Mouse (Mus musculus) heart, embryonic 14.5 days (tissue): ENCODE results near the gene Ralgapa2. TPM values are rescaled to one million over a fixed set of nuclear protein-coding genes. Genes with fewer than 3 reads are reported as not detected.

Experiments used
- ATAC-seq: fragments of 200-750 bp; cut with Nextera tagmentation; 2 replicates; pipeline ENCODE4 v1.8.0; 2017; ENCODE audit warnings: low read depth, moderate TSS enrichment; ENCODE audit not compliant: insufficient number of reproducible peaks, insufficient read depth, low FRiP score
- H3K27ac ChIP-seq, 2 experiments: fragments of 200-500 bp in 1 of 2; fragments of 300-500 bp in 1 of 2; sonication (generic) in 1 of 2; replicated peaks in 1 of 2; 2 replicates each; pipeline ENCODE4 v1.5.1; 2012 to 2014; ENCODE audit warnings: low read depth in 2 of 2, low read length in 2 of 2, control low read depth in 1 of 2, mild to moderate bottlenecking in 1 of 2, mixed read lengths in 1 of 2; ENCODE audit not compliant: control insufficient read depth in 1 of 2, insufficient read depth in 1 of 2
- H3K27me3 ChIP-seq: fragments of 300-500 bp; sonication (generic); 2 replicates; pipeline ENCODE4 v1.6.1; 2014; ENCODE audit warnings: mild to moderate bottlenecking, low read length, control low read depth; ENCODE audit not compliant: control insufficient read depth, insufficient read depth
- H3K36me3 ChIP-seq: fragments of 300-500 bp; sonication (generic); 2 replicates; pipeline ENCODE4 v1.6.1; 2014; ENCODE audit warnings: mild to moderate bottlenecking, control low read depth, low read length, mixed read lengths; ENCODE audit not compliant: control insufficient read depth, insufficient read depth
- H3K4me1 ChIP-seq, 2 experiments: fragments of 200-500 bp in 1 of 2; fragments of 300-500 bp in 1 of 2; sonication (generic) in 1 of 2; 2 replicates each; pipeline ENCODE4 v1.6.1; 2012 to 2014; ENCODE audit warnings: low read length in 2 of 2, control low read depth in 1 of 2, mixed read lengths in 1 of 2; ENCODE audit not compliant: control insufficient read depth in 2 of 2, insufficient read depth in 2 of 2
- H3K4me2 ChIP-seq: fragments of 300-500 bp; sonication (generic); 2 replicates; pipeline ENCODE4 v1.6.1; 2014; ENCODE audit warnings: mild to moderate bottlenecking, low read length
- H3K4me3 ChIP-seq, 2 experiments: fragments of 200-500 bp in 1 of 2; fragments of 300-500 bp in 1 of 2; sonication (generic) in 1 of 2; 2 replicates each; pipeline ENCODE4 v1.5.1; 2012 to 2014; ENCODE audit warnings: low read length in 2 of 2, mild to moderate bottlenecking in 2 of 2, control low read depth in 1 of 2, low read depth in 1 of 2, moderate library complexity in 1 of 2; ENCODE audit not compliant: control insufficient read depth in 1 of 2, insufficient read depth in 1 of 2
- H3K9ac ChIP-seq: fragments of 300-500 bp; sonication (generic); 2 replicates; pipeline ENCODE4 v1.6.1; 2014; ENCODE audit warnings: mild to moderate bottlenecking, low read length
- H3K9me3 ChIP-seq: fragments of 300-500 bp; sonication (generic); 2 replicates; pipeline ENCODE4 v1.6.1; 2016; ENCODE audit warnings: low read length, control low read depth; ENCODE audit not compliant: control insufficient read depth
- WGBS: fragments of 180-500 bp; shearing (Covaris S2); extraction: QIAGEN DNeasy Blood & Tissue Kit; methylation state at CpG from one replicate; pipeline ENCODE4 v1.1.7; 2014; 5-methylcytosine and 5-hydroxymethylcytosine counted together
- polyA plus RNA-seq: library from polyadenylated mRNA; unstranded; fragments of >200 nt; fragmentation: Nextera tagmentation; extraction: Ambion mirVana; gene quantifications from 2 replicates; pipeline ENCODE4 v1.2.1, GENCODE M21; 2014

The Ralgapa2 gene
- polyA plus RNA-seq, 1 experiment from 2014 or later = 11.0 TPM

DNA sequence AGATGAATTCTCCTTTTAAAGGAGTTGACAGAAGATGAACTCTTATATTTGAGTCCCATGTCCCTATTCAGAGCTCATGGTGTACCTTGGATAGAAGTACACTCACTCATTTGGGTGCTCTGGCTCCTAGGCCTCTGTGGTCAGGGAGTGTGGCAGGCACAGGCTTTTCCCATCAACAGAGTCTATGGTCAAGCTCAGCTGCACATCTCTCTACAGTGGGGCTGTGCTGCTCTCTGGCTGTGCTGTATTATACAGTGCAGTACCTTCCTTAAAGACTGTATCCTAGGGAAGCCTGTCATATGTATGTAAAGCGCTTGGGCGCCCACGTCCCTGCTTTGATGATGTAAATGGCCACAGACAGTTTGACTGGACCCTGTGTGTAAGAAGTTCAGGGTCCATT lies 254.5 kb downstream of the Ralgapa2 start:
- Histone ChIP-seq H3K36me3 (no peaks in the 10 kb centered on the region), H3K27me3 (no peaks in the 10 kb centered on the region), H3K4me3 (no peak overlapping the region), H3K4me1 (peaks cover 10 to 22% of the 10 kb centered on the region in 2 experiments), H3K4me2 (no peak overlapping the region), H3K27ac (no peak overlapping the region), H3K9ac (no peak overlapping the region), H3K9me3 (no peaks in the 10 kb centered on the region)
- no peak for ATAC-seq
- 83% methylated on average over 3 of the region's 3 CpGs for WGBS

DNA sequence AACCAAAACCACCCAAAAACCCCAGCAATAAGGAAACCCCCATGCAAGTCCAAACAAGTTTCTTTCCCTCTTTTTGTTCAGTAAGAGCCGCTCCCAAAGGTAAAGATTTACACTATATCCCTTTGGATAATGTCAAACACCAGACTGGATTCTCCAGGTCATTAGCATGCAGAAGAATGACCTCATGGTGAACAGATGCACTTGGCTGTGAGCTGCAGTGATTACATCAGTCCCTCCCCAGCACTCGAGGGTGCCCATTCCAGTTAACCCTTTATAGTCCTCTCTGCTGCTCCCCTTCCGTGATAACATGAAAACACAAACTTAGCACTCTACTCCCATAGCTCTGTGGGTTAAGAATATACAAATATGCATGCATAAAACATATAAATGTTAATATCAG lies 255.1 kb downstream of the Ralgapa2 start:
- no peak overlapping the region for H3K4me3 ChIP-seq
- no peaks in the 10 kb centered on the region for H3K9me3 ChIP-seq
- peaks cover 6 to 22% of the 10 kb centered on the region in 2 experiments for H3K4me1 ChIP-seq
- 33% methylated on average over 3 of the region's 3 CpGs for WGBS
- H3K4me2 ChIP-seq = no peak overlapping the region
- no peak overlapping the region for H3K9ac ChIP-seq
- no peaks in the 10 kb centered on the region for H3K27me3 ChIP-seq
- no peaks in the 10 kb centered on the region for H3K36me3 ChIP-seq
- no peak overlapping the region for H3K27ac ChIP-seq
- ATAC-seq = no peak

DNA sequence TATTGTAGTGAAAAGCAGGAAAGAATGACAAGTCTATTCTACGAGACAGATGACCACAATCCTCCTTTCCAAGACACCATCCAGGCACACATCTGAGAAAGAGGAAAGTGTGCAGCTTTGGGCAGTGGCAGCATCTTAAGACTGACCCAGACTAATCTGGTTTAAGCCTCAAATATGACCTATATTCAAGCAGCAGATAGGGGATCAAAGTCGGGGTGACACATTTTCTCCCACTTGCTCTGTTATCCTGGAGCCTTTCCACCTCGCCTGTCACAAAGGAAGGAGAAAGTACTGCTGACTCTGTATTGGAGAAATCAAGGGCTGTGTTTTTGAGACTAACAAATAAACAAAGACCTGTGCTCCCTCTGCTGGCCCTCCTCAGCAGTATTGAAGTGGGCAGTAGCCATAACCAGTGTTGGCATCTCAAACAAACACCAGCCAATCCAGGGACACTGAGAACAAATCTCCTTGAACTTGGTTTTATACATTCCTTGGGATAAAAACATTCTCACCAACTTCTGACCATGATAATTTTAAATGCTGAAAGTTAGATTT lies 255.7 kb downstream of the Ralgapa2 start:
- no peaks in the 10 kb centered on the region for H3K36me3 ChIP-seq
- no peaks in the 10 kb centered on the region for H3K27me3 ChIP-seq
- H3K4me2 ChIP-seq = no peak overlapping the region
- 66% methylated on average over 3 of the region's 3 CpGs for WGBS
- peaks cover 6 to 22% of the 10 kb centered on the region in 2 experiments for H3K4me1 ChIP-seq
- H3K9me3 ChIP-seq = no peaks in the 10 kb centered on the region
- H3K4me3 ChIP-seq = no peak overlapping the region
- no peak overlapping the region for H3K9ac ChIP-seq
- H3K27ac ChIP-seq = no peak overlapping the region
- ATAC-seq = no peak

DNA sequence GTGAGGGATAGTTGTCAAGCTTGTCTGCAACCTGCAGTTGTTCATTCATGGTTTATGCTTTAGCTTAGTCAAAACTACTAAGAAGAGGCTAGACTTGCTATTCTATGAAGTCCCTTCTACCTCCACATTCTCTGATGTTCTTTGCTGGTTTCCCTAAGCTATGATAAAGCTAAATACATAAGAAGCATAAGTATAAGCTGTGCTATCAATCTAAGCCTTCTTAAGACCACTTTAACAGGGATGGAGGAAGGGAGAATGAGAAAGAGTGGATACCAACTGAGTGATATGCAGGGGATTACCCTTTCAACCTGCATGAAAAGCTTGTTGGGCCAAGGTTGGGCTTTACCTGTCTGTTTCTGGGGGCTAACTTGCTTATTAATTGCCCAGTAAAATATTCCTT lies 256.5 kb downstream of the Ralgapa2 start:
- no peaks in the 10 kb centered on the region for H3K27me3 ChIP-seq
- H3K4me2 ChIP-seq = no peak overlapping the region
- H3K4me1 ChIP-seq = peaks cover 6 to 22% of the 10 kb centered on the region in 2 experiments
- no peak for ATAC-seq
- H3K27ac ChIP-seq = no peak overlapping the region
- no peak overlapping the region for H3K4me3 ChIP-seq
- H3K9me3 ChIP-seq = no peaks in the 10 kb centered on the region
- H3K9ac ChIP-seq = no peak overlapping the region
- no peaks in the 10 kb centered on the region for H3K36me3 ChIP-seq

DNA sequence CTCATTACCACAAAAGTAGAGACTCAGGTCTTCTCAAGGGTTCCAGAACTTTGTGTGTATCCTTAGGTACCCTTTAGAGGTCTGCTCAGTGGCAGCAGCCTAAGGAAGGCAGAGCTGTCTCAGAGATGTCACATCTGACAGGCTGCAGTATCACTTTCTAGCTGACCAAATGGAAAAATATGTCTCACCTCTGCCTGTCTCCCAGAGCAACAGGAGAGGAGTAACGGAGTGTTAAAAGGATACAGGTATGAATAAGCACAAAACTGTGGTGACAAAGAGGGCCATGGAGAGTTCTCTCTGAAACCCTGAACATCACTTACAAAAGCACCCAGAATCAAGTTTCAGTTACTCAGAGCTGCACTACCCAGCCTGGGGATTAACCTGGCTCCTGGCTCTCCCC lies 257.8 kb downstream of the Ralgapa2 start:
- H3K27ac ChIP-seq = no peak overlapping the region
- no peak overlapping the region for H3K9ac ChIP-seq
- no peaks in the 10 kb centered on the region for H3K36me3 ChIP-seq
- 77% methylated on average over 1 of the region's 1 CpGs for WGBS
- peaks cover 5 to 17% of the 10 kb centered on the region in 2 experiments for H3K4me1 ChIP-seq
- no peak overlapping the region for H3K4me3 ChIP-seq
- no peaks in the 10 kb centered on the region for H3K27me3 ChIP-seq
- no peak for ATAC-seq
- no peaks in the 10 kb centered on the region for H3K9me3 ChIP-seq
- no peak overlapping the region for H3K4me2 ChIP-seq

DNA sequence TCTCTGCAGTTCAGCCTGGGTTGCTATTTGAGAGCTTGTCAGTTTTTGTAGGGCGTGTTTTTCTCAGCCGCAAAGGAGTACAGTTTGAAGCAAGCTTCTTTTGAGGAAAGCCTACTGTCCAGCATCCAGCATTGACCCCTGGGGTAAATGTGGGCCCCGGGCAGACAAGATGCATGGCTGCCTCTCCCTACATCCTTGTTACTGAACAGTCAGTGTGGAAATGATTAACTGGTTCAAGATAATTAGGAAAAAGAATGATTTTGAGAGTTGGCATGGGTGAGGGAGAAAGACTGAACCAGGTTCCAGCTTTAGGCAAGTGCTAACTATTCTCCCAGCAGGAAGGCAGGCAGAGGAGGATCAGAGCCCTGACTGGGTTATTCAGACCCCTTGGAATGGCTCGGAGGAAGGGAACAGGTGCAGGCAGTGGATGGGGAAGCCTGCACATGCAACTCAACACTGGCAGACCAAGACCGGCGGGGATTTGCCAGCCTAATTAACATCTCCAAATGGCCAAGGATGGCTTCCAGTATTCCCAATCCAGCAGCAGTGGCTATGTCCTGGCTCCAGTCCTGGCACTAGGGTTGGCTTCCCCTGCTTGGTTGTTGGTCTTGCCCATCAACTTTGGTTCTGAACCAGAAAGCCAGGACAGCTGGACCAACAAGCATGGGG lies 261.8 kb downstream of the Ralgapa2 start:
- H3K4me2 ChIP-seq = no peak overlapping the region
- no peaks in the 10 kb centered on the region for H3K9me3 ChIP-seq
- 82% methylated on average over 6 of the region's 6 CpGs for WGBS
- H3K27ac ChIP-seq = no peak overlapping the region
- H3K36me3 ChIP-seq = peaks cover 8% of the 10 kb centered on the region; the same call in 1 of the 2 replicates
- H3K4me3 ChIP-seq = no peak overlapping the region
- H3K9ac ChIP-seq = no peak overlapping the region
- ATAC-seq = no peak
- no peaks in the 10 kb centered on the region for H3K27me3 ChIP-seq
- peaks cover 4 to 16% of the 10 kb centered on the region in 2 experiments; a peak in 2 of 4 replicates for H3K4me1 ChIP-seq

DNA sequence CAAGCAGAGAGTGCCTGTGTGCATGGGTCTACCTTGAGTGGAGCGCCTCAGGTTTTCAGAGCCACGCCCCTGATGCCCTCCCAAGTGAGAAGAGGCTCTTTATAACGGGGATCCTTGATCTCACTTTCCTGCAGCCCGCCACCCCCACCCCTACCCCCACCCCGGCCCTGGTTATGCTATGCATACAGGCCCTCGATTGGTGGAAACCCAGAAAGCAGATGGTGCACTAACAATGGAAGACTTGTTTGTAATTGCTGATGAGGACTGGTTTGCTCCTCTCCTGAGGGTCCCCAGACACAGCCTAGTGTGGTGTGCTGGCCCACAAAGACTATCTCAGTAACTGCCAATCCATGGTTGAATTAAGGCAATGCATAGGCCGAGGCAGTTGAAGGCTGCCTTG lies 263.1 kb downstream of the Ralgapa2 start:
- ATAC-seq = no peak
- Histone ChIP-seq H3K36me3 (peaks cover 15% of the 10 kb centered on the region), H3K4me2 (no peak overlapping the region), H3K27ac (no peak overlapping the region), H3K9me3 (no peaks in the 10 kb centered on the region), H3K9ac (no peak overlapping the region), H3K4me1 (peaks cover 4 to 18% of the 10 kb centered on the region in 2 experiments; a peak in 2 of 4 replicates), H3K4me3 (no peak overlapping the region), H3K27me3 (no peaks in the 10 kb centered on the region)
- 84% methylated on average over 7 of the region's 7 CpGs for WGBS

DNA sequence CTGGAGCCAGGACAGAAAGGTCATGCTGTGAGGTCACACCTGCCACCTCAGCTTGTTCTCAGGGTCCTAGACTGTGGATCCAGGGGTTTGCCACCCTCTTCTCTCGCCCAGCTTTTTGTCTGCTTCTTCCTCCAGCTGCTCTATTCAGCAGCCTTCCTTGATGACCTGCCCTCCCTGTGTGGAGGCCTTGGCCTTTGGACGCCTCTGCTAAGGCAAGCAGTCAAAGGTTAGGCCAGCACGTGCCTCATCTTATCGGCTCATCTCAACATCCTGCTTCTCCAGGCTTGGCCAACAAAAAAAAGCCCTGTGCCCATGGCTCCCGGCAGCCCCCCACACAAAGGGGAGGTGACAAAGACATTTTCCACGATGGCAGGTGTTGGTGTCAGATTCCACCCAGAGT lies 264.6 kb downstream of the Ralgapa2 start:
- WGBS = 32% methylated on average over 6 of the region's 6 CpGs
- H3K27me3 ChIP-seq = no peaks in the 10 kb centered on the region
- H3K27ac ChIP-seq = no peak overlapping the region
- no peak for ATAC-seq
- H3K4me3 ChIP-seq = no peak overlapping the region
- H3K9ac ChIP-seq = no peak overlapping the region
- no peaks in the 10 kb centered on the region for H3K9me3 ChIP-seq
- H3K4me2 ChIP-seq = no peak overlapping the region
- peaks cover 4 to 18% of the 10 kb centered on the region in 2 experiments; a peak in 2 of 4 replicates for H3K4me1 ChIP-seq
- peaks cover 23% of the 10 kb centered on the region for H3K36me3 ChIP-seq
